Mouse (Mus musculus) thymus, postnatal 14 days (tissue): ENCODE data around the gene Dlg1.

ENCODE experiments used
- DNase-seq: peaks from one replicate; pipeline ENCODE4 v3.0.0; 2021

Gene Dlg1

DNA sequence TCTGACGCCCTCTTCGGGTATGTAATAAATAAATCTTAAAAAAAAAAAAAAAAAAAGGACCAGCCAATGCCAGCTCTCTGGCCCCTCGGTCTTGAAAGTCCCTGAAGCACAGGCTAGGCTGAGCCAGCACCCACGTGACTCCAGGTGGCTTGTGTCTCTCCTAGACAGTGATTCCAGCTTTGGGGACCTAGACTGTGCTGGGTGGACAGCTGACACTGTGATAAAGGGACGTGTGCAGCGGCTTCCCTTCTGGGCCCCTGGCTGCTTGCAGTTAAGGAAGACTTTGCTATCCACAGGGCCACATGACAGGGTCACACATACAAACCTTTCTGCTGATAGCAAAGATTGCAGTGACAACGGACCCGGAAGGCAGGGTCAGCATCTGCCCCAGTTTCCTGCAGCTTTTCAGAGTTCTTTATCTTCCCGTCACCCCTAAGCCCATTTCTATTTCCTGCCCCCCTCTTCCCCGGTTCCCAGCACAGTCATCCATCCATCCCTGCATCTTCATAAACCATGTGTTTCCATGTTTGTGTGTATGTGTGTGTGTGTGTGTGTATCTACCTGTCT, 247.1 kb downstream of the Dlg1 start:
- DNase-seq, result no peak

DNA sequence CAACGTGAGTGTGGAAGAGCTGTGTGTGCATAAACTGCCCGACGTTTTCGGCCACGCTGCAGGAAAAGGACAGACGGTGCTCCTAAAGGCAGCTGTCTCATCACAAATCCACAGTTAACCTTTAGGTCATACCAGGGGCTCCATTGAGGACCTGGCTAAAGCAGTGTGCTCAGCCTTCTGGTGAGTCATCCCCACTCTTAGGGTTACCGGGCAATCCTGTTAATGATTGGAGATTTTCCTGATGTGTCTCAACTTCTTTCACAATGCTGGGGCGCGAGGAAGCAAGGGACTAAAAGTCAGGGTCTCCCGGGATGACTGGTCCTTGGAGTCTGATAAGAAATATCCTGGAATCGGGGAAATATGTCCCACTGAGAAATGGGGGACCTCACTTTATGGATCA, 254.5 kb downstream of the Dlg1 start:
- no peak for DNase-seq

DNA sequence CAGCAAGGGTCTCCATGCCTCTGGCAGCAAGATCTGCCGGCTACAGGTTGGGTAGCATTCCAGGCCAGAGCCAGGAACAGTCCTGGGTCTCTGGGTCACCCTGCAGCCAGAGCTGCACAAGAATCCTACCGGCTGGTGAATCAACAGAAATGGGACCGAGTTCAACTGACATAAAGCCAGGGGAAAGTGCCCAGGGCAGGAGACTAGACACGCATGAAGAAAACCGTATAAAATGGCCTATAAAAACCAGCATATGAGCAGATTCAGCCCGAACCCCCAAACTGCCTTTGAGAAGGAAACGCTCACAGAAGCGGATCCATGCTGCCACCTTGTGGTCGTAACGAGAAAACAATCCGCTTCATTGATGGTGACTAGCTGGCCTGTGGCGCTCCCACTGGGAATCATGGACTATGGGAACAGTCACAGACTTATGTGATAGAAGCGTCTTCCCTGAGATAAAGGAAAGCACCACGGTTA, 255.0 kb downstream of the Dlg1 start:
- peak; percentile 60 for DNase-seq

DNA sequence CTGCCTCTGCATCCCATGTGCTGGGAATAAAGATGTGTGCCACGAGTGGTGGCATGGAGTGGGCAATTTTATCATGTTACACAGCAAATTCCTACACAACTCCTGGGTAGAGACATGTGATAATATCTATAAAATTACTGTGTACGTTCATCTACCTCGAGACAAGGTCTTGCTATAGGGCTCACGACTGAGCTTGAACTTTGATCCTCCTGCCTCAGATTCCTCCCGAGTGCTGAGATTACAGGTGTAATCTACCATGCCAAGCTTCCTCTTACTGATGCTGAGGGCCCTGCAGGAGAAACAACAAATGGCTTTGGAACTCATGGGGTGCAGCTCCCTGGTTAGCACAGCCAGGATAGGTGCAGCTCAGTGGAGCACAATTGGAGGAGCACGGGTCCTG, 261.1 kb downstream of the Dlg1 start:
- DNase-seq, result no peak
